Mouse (Mus musculus): ENCODE measurements around the gene Apbb2. TPM values are rescaled to one million over a fixed set of nuclear protein-coding genes. Genes with fewer than 3 reads are reported as not detected.

Gene Apbb2
- polyA plus RNA-seq, 1 experiment from 2014 or later: 49.8 TPM

DNA sequence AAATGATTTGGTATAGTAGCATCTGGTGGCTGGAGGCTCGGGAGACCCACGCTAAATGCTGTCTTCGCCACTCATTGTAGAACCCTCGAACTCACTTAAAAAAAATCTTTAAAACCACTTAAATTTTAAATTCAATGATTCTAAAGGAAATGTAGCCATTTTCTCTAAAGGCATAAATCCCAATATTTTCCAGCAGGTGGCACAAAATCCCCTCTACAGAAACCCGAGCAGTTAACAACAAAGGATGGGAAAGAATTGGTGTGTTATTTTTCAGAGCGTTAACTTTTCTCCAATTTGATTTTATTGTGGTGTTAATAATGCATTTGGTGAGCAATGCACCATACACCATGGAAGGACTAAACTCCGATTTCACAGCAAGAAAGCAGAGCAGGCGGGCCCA lies 231.1 kb downstream of the Apbb2 start:
- Histone ChIP-seq H3K4me3 (no peak overlapping the region), H3K36me3 (peaks cover 9% of the 10 kb centered on the region; the same call in 1 of the 2 replicates), H3K27ac (no peak overlapping the region), H3K9ac (no peak overlapping the region), H3K9me3 (no peaks in the 10 kb centered on the region), H3K27me3 (no peaks in the 10 kb centered on the region), H3K4me2 (no peak overlapping the region), H3K4me1 (no peaks in the 10 kb centered on the region)
- ATAC-seq (ENCODE audit: borderline replicate concordance, extremely low read depth, low FRiP score, low TSS enrichment): no peak
- WGBS: 62% methylated on average over 8 of the region's 8 CpGs

DNA sequence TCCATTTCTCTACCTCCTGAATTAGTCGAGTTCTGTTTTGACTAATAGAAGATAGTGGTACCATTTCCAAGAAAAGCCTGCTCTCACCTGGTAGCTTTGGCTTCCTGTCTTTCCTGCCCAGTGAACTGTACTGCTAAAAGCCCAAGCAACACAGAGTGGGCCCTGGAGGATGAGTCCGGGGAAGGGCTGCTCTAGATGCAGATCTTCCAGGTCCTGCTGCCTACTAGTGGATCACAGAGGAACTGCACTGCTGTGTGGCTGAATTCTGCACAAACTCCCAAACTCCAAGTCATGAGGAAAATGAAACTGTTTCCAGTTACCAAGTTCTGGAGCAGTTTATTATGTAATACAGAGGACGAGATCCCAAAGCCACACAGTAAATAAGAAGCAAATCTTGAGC lies 232.9 kb downstream of the Apbb2 start:
- Histone ChIP-seq H3K9me3 (no peaks in the 10 kb centered on the region), H3K27ac (no peak overlapping the region), H3K36me3 (no peaks in the 10 kb centered on the region), H3K9ac (no peak overlapping the region), H3K4me2 (no peak overlapping the region), H3K4me1 (no peaks in the 10 kb centered on the region), H3K4me3 (no peak overlapping the region), H3K27me3 (no peaks in the 10 kb centered on the region)
- 37% methylated on average over 3 of the region's 3 CpGs for WGBS
- ATAC-seq (ENCODE audit: borderline replicate concordance, extremely low read depth, low FRiP score, low TSS enrichment): no peak

DNA sequence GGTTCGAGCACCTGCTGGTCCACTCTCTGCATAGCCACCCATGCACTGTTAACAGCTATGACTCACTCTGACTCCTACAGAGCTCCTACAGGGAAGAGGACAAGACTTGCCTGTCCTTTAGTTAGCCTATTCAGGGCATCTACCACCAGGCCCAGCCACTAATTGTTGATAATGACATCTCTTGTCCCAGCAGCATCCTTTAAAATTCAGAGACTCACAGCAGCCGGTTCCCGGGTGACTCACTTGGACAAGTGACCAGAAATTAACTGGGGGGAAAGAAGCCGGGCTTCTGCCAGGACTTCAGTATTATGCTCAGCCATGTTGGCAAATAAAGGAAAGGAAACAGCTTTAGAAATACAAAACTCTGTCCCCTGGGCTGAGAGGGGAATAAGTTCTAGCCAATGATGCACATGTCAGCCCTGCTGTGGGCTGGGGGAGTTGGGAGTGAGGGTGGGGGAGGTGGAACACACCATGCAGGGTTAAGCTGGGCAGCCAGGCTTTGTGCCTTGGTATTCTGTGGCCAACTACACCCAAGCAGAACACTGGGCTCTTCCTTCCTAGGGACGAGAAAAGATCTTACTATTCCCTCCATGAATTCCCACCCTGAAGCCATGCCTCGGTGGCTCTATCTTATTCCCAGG lies 233.7 kb downstream of the Apbb2 start:
- H3K36me3 ChIP-seq: no peaks in the 10 kb centered on the region
- no peak overlapping the region for H3K9ac ChIP-seq
- no peak overlapping the region for H3K4me3 ChIP-seq
- H3K4me1 ChIP-seq: no peaks in the 10 kb centered on the region
- no peaks in the 10 kb centered on the region for H3K27me3 ChIP-seq
- H3K27ac ChIP-seq: no peak overlapping the region
- ATAC-seq (ENCODE audit: borderline replicate concordance, extremely low read depth, low FRiP score, low TSS enrichment): no peak
- no peaks in the 10 kb centered on the region for H3K9me3 ChIP-seq
- no peak overlapping the region for H3K4me2 ChIP-seq
- 85% methylated on average over 6 of the region's 6 CpGs for WGBS

DNA sequence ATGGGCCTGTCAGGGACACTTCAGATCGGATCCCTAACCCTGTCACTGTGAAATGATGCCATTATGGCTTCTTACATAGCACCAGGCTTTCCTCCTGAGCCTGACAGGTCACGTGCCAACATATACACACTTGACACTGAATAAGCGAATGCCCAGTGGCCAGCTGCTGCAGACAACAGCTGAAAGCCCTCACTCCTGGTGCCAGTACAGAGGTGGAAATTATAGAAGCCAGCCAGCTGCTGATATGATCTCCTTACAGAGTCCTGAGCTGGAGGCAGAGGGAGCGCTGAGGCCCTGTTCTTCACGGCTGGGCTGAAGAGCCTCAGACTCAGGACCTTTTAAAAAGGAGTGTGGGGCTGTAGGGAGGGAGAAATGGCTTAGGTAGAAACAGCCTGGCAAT lies 234.5 kb downstream of the Apbb2 start:
- no peak overlapping the region for H3K9ac ChIP-seq
- ATAC-seq (ENCODE audit: borderline replicate concordance, extremely low read depth, low FRiP score, low TSS enrichment): 0 out of 2 replicates have a peak, but pooled peaks have one; percentile 23
- H3K9me3 ChIP-seq: no peaks in the 10 kb centered on the region
- 74% methylated on average over 5 of the region's 5 CpGs for WGBS
- H3K4me3 ChIP-seq: no peak overlapping the region
- 0 out of 2 replicates have a peak, but pooled peaks cover 3% of the 10 kb centered on the region for H3K36me3 ChIP-seq
- no peak overlapping the region for H3K27ac ChIP-seq
- H3K4me2 ChIP-seq: no peak overlapping the region
- H3K27me3 ChIP-seq: no peaks in the 10 kb centered on the region
- no peaks in the 10 kb centered on the region for H3K4me1 ChIP-seq

DNA sequence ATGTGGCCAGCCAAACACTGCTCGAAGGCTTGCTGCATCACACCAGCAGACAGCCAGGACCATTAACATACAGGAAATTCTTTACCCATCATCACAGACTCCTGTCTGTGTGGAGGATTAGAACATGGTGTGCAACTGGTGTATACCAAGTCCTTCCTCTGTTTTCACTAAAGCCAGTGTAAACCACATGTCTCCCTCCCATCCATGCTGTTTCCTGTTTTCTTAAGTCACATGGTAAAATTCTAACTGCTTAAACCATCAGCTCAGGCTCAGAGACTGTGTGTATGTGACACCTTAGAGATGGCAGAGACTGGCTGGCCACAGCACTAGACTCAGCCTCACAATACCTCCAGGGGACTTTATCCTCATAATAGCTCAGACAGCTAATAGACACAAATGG lies 236.5 kb downstream of the Apbb2 start:
- Histone ChIP-seq H3K4me3 (no peak overlapping the region), H3K27me3 (no peaks in the 10 kb centered on the region), H3K9ac (no peak overlapping the region), H3K4me2 (no peak overlapping the region), H3K36me3 (0 out of 2 replicates have a peak, but pooled peaks cover 3% of the 10 kb centered on the region), H3K4me1 (no peaks in the 10 kb centered on the region), H3K27ac (no peak overlapping the region), H3K9me3 (no peaks in the 10 kb centered on the region)
- no peak for ATAC-seq (ENCODE audit: borderline replicate concordance, extremely low read depth, low FRiP score, low TSS enrichment)
- WGBS: 63% methylated on average over 1 of the region's 1 CpGs

DNA sequence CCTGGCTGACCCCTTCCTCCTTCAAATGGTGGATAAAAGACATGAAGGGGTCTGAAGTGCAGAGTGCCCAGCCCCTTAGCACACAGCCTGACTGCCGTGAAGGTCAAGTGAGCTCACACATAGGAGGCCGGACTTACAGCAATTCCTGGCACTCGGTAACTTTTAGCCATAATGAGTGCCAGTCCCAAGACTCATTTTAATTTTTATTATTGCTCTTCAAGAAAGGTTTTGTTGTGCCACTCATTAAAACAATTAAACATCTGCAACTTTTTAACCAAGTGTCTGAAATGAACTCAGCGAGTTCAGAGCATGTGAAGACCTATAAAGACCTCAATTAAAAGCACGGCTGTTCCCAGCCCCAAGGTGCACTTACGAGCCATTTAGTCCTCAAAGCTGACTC lies 239.6 kb downstream of the Apbb2 start:
- no peaks in the 10 kb centered on the region for H3K27me3 ChIP-seq
- H3K9ac ChIP-seq: no peak overlapping the region
- no peaks in the 10 kb centered on the region for H3K9me3 ChIP-seq
- no peak overlapping the region for H3K4me2 ChIP-seq
- H3K4me1 ChIP-seq: no peaks in the 10 kb centered on the region
- 0 out of 2 replicates have a peak, but pooled peaks cover 3% of the 10 kb centered on the region for H3K36me3 ChIP-seq
- H3K4me3 ChIP-seq: no peak overlapping the region
- ATAC-seq (ENCODE audit: borderline replicate concordance, extremely low read depth, low FRiP score, low TSS enrichment): no peak
- WGBS: 75% methylated on average over 6 of the region's 6 CpGs
- no peak overlapping the region for H3K27ac ChIP-seq

DNA sequence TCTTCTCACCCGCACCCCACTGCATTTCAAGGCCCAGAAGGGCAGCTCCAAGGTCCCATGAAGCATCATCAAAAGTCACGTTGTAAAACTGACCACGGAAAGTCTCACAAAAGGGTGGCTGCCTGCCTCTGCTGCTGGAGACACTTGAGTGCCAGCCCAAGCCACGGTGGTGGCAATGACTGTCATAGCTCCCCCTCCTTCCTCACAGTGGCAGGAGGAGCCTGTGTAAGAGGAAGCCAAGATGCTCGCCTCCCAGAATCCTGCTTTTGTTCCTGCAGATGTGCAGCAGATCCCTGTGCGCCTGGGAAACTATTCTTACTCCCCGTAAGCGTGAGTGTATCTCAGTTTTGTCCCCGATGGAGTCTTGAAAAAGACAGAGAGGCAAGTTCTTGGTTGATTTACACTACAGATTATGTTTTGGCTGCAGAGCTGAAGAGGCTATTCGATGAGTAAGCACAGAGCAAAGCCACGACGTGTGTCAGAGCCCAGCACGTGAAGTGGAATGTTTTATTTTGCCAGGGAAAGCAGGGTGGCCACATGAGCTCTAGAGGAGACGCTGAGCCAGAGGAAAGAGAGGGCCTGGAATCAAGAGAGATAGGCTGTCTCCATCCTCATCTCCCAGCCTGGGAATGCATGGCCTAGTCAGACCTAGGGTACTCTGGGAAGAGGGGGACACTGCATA lies 241.9 kb downstream of the Apbb2 start:
- no peak overlapping the region for H3K27ac ChIP-seq
- no peaks in the 10 kb centered on the region for H3K9me3 ChIP-seq
- 0 out of 2 replicates have a peak, but pooled peaks cover 3% of the 10 kb centered on the region for H3K36me3 ChIP-seq
- WGBS: 73% methylated on average over 14 of the region's 14 CpGs
- H3K4me2 ChIP-seq: no peak overlapping the region
- H3K4me3 ChIP-seq: no peak overlapping the region
- H3K9ac ChIP-seq: no peak overlapping the region
- H3K4me1 ChIP-seq: no peaks in the 10 kb centered on the region
- H3K27me3 ChIP-seq: no peaks in the 10 kb centered on the region
- no peak for ATAC-seq (ENCODE audit: borderline replicate concordance, extremely low read depth, low FRiP score, low TSS enrichment)

DNA sequence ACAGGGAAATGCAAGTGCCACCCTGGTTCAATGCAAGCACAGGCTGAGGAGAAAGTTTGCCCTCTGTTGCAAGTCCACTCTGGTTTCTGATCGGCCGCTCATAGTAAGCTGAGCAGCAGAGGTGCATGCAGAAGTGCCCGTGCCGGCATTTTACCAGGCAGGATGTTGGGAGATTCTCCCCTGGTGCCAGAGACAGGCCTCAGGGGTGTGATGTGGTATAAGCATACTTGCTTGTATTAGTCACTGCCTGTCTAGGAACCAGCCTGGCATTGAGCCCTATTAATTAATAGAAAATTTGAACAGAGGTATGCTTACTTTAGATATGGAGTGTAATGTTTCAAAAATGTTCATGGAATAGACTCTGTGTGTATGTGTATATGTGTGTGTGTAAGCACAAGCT lies 244.2 kb downstream of the Apbb2 start:
- Histone ChIP-seq H3K36me3 (0 out of 2 replicates have a peak, but pooled peaks cover 1% of the 10 kb centered on the region), H3K9me3 (no peaks in the 10 kb centered on the region), H3K27ac (no peak overlapping the region), H3K4me3 (no peak overlapping the region), H3K4me2 (no peak overlapping the region), H3K4me1 (no peaks in the 10 kb centered on the region), H3K27me3 (no peaks in the 10 kb centered on the region), H3K9ac (no peak overlapping the region)
- no peak for ATAC-seq (ENCODE audit: borderline replicate concordance, extremely low read depth, low FRiP score, low TSS enrichment)
- 90% methylated on average over 4 of the region's 4 CpGs for WGBS

DNA sequence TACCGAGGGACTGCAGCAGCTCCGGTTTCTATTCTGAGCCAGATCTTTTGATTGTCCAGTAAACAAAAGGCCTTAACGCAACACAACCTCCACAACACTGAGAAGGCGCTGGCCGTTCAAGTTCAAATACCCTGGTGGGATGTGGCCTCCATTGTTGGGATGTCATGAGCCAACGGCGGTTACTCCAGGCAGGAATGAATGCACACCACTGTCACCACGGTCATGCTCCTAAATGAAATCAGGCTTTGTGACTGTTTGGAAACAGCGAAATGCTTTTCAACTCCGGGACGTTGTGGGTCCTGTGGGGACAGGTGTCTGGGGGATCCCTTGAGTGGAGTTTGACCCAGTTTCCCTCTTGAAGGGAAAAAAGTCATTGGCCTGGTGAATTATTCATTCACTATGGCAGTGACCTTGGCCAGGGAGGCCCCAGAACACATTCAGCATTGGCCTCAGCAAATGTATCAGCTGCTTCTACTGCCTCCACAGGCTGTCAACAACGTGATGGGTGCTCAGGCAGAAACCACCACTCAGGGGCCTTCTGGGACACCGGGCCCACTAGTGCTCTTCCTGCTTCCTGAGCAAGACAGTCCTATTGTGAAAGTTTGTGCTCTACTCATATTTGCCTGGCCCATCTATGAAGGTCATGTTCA lies 244.9 kb downstream of the Apbb2 start:
- no peaks in the 10 kb centered on the region for H3K4me1 ChIP-seq
- H3K4me2 ChIP-seq: no peak overlapping the region
- H3K27ac ChIP-seq: no peak overlapping the region
- H3K9me3 ChIP-seq: no peaks in the 10 kb centered on the region
- H3K9ac ChIP-seq: no peak overlapping the region
- no peak for ATAC-seq (ENCODE audit: borderline replicate concordance, extremely low read depth, low FRiP score, low TSS enrichment)
- WGBS: 82% methylated on average over 13 of the region's 13 CpGs
- no peaks in the 10 kb centered on the region for H3K36me3 ChIP-seq
- H3K27me3 ChIP-seq: no peaks in the 10 kb centered on the region
- no peak overlapping the region for H3K4me3 ChIP-seq

DNA sequence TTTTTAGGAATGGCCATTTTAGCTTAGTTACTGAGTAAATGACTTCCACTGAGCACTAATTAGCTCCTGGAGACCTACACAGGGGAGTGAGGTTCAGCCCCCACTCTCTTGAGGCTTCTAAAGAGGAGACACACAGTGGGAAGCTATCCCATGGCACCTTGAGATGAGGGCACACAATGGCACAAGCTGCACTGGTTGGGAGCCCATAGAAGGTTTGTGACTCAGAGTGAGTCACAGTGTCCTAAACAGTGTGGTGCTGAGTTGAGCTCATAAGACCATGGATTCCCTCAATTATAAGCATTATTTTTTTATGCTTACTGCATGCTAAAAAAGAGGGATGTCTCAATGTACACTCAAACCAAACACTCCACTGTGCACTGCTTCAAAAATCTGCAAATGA lies 247.5 kb downstream of the Apbb2 start:
- Histone ChIP-seq H3K4me1 (no peaks in the 10 kb centered on the region), H3K27ac (no peak overlapping the region), H3K9ac (no peak overlapping the region), H3K4me2 (no peak overlapping the region), H3K9me3 (no peaks in the 10 kb centered on the region), H3K4me3 (no peak overlapping the region), H3K36me3 (no peaks in the 10 kb centered on the region), H3K27me3 (no peaks in the 10 kb centered on the region)
- no peak for ATAC-seq (ENCODE audit: borderline replicate concordance, extremely low read depth, low FRiP score, low TSS enrichment)

DNA sequence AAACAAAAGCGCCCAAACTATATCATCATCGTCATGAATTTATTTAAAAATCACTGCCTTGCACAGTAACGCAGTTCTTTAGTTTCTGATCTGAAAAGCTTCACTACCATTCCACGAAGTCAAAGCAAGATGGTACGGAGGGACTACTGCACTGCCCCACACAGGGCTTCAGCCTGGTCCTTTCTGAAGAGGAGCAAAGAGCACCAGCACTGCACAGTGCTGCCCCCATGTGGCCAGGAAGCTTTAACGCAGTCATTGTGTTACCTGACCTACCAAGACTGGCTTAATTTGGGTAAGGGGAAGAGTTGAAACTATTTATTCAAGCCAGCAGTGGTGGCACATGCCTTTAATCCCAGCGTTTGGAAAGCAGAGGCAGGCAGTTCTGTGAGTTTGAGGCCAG lies 249.6 kb downstream of the Apbb2 start:
- no peak overlapping the region for H3K27ac ChIP-seq
- H3K9ac ChIP-seq: no peak overlapping the region
- no peak overlapping the region for H3K4me2 ChIP-seq
- 44% methylated on average over 7 of the region's 7 CpGs for WGBS
- H3K36me3 ChIP-seq: no peaks in the 10 kb centered on the region
- no peaks in the 10 kb centered on the region for H3K27me3 ChIP-seq
- H3K4me1 ChIP-seq: peaks cover 3% of the 10 kb centered on the region
- H3K9me3 ChIP-seq: no peaks in the 10 kb centered on the region
- ATAC-seq (ENCODE audit: borderline replicate concordance, extremely low read depth, low FRiP score, low TSS enrichment): 0 out of 2 replicates have a peak, but pooled peaks have one; percentile 52
- H3K4me3 ChIP-seq: no peak overlapping the region

DNA sequence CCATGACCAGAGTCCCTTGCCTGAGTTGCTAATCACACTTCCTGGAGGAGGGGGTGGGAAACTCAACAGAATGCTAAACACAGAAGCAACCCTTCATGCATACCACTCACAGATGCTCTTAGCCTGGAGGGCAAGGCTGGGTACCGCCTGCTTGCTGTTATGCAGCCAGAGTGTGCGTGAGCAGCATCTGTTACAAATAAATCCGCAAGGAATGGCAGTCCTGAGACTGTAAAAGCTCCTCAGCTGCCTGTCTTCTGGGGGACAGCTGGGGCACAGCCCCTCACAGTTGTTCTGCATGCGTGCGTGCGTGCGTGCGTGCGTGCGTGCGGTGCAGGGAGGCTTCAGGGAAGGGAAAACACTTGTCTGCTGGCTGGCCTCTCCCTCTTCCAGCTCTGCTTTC lies 250.9 kb downstream of the Apbb2 start:
- 87% methylated on average over 11 of the region's 11 CpGs for WGBS
- no peak for ATAC-seq (ENCODE audit: borderline replicate concordance, extremely low read depth, low FRiP score, low TSS enrichment)

More for the DNA sequence above, 250.9 kb downstream of the Apbb2 start:
- Histone ChIP-seq H3K9me3 (no peaks in the 10 kb centered on the region), H3K4me1 (peaks cover 12% of the 10 kb centered on the region), H3K27me3 (no peaks in the 10 kb centered on the region), H3K4me3 (no peak overlapping the region), H3K36me3 (no peaks in the 10 kb centered on the region), H3K9ac (no peak overlapping the region), H3K27ac (no peak overlapping the region), H3K4me2 (no peak overlapping the region)

All from lung, embryonic 15.5 days (tissue).